Mouse (Mus musculus): ENCODE data around the gene Dram2. TPM values are rescaled to one million over a fixed set of nuclear protein-coding genes. Genes with fewer than 3 reads are reported as not detected.

The Dram2 gene
- total and polyA plus RNA-seq, 2 experiments from 2014 or later: 50.0 to 78.4 TPM

GRCm38 (mm10) chr3:106528032-106528431 is 19.6 kb upstream of the Dram2 start:
- no peak overlapping the region for H3K4me2 ChIP-seq (ENCODE audit: low read depth)
- H3K9ac ChIP-seq: no peak overlapping the region
- H3K4me1 ChIP-seq (ENCODE audit: insufficient read depth): no peaks in the 10 kb centered on the region
- no peaks in the 10 kb centered on the region for H3K36me3 ChIP-seq (ENCODE audit: insufficient read depth)
- ATAC-seq: no peak
- 91% methylated on average over 2 of the region's 2 CpGs for WGBS
- no peaks in the 10 kb centered on the region for H3K27me3 ChIP-seq (ENCODE audit: insufficient read depth, low read length)
- no peak for TF ChIP-seq CTCF (IDR thresholded peaks at IDR 0.05; ENCODE audit: low read depth)
- no peak overlapping the region for H3K4me3 ChIP-seq (ENCODE audit: low read depth, low read length)
- DNase-seq: no peak
- no peaks in the 10 kb centered on the region for H3K9me3 ChIP-seq (ENCODE audit: low read length)
- no peak overlapping the region for H3K27ac ChIP-seq (ENCODE audit: low read depth, low read length)

DNA sequence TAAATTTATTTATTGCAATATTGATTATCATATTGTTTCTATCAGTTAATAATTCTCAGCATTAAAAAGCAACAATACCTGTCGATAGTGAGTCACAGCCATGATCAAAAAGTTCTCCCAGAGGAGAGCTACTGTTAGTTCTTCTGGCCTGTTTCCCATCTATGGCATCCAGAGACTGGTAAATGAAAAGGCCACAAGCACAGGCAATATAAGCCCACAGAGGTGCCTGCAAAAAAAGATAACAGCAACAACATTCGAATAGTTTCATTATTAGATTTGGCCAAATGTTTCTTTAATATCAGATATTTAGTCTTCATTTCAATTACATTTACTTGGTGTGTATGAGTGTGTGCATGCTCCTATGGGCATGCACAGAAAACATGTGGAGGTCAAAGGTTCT is 14.3 kb upstream of the Dram2 start:
- Histone ChIP-seq H3K9ac (no peak overlapping the region), H3K27me3 (ENCODE audit: insufficient read depth, low read length) (no peaks in the 10 kb centered on the region), H3K4me3 (ENCODE audit: low read depth, low read length) (no peak overlapping the region), H3K9me3 (ENCODE audit: low read length) (no peaks in the 10 kb centered on the region), H3K4me2 (ENCODE audit: low read depth) (no peak overlapping the region), H3K27ac (ENCODE audit: low read depth, low read length) (no peak overlapping the region), H3K36me3 (ENCODE audit: insufficient read depth) (no peaks in the 10 kb centered on the region; the same call in none of the 2 replicates), H3K4me1 (ENCODE audit: insufficient read depth) (no peaks in the 10 kb centered on the region)
- no peak for TF ChIP-seq CTCF (IDR thresholded peaks at IDR 0.05; ENCODE audit: low read depth)
- 97% methylated on average over 2 of the region's 2 CpGs for WGBS
- DNase-seq (no peak), ATAC-seq (no peak)

- no peaks in the 10 kb centered on the region for H3K36me3 ChIP-seq (ENCODE audit: insufficient read depth)
- H3K4me1 ChIP-seq (ENCODE audit: insufficient read depth): peaks cover 6% of the 10 kb centered on the region; the same call in 1 of the 2 replicates
- TF ChIP-seq CTCF (IDR thresholded peaks at IDR 0.05; ENCODE audit: low read depth): no peak
- no peak for ATAC-seq
- no peak overlapping the region for H3K27ac ChIP-seq (ENCODE audit: low read depth, low read length)
- 94% methylated on average over 8 of the region's 8 CpGs for WGBS
- no peaks in the 10 kb centered on the region for H3K9me3 ChIP-seq (ENCODE audit: low read length)
- no peak overlapping the region for H3K4me2 ChIP-seq (ENCODE audit: low read depth)
- DNase-seq: no peak
- no peak overlapping the region for H3K9ac ChIP-seq
- no peak overlapping the region for H3K4me3 ChIP-seq (ENCODE audit: low read depth, low read length)
- H3K27me3 ChIP-seq (ENCODE audit: insufficient read depth, low read length): no peaks in the 10 kb centered on the region
Measured at GRCm38 (mm10) chr3:106544721-106545316, 2.8 kb upstream of the Dram2 start.

DNA sequence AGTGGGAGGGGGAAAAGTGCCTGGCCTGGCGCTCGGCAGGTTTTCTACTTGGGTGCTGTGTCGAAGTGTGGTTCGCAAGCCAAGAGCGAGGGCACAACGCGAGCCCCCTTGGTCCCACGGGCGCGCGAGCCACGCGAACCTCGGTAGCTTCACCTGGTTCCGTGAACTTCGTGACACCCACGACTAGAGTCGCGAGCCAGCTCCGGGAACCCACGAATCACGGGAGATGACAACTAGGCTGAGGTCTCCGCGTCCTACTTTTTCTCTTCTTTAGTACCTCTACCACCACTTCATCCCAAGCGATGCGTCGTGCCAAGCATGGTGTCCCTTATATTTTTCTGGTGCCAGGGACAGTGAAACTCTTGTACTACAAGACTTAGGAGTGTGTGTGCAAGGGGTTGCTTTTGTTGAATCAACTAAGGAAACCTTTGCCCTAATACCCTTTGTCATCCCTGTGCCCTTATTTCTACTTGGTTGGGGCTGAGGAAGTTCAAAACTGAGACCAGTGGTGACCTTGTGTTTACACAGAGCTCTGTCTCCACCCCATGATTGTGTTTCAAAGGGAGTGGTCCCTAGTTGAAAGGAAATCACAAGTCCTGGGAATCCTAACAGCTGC is 434 bp downstream of the Dram2 start:
- no peak for TF ChIP-seq CTCF (IDR thresholded peaks at IDR 0.05; ENCODE audit: low read depth)
- peak overlapping the region; percentile 95 for H3K27ac ChIP-seq (ENCODE audit: low read depth, low read length)
- H3K9me3 ChIP-seq (ENCODE audit: low read length): no peaks in the 10 kb centered on the region
- DNase-seq (no peak), ATAC-seq (no peak)
- 2% methylated on average over 27 of the region's 27 CpGs for WGBS
- H3K27me3 ChIP-seq (ENCODE audit: insufficient read depth, low read length): no peaks in the 10 kb centered on the region
- peak overlapping the region; percentile 83 for H3K9ac ChIP-seq
- H3K4me3 ChIP-seq (ENCODE audit: low read depth, low read length): peak overlapping the region; percentile 82
- peaks cover 7% of the 10 kb centered on the region for H3K36me3 ChIP-seq (ENCODE audit: insufficient read depth)
- H3K4me1 ChIP-seq (ENCODE audit: insufficient read depth): peaks cover 12% of the 10 kb centered on the region; the same call in 1 of the 2 replicates
- H3K4me2 ChIP-seq (ENCODE audit: low read depth): peak overlapping the region; percentile 60

DNA sequence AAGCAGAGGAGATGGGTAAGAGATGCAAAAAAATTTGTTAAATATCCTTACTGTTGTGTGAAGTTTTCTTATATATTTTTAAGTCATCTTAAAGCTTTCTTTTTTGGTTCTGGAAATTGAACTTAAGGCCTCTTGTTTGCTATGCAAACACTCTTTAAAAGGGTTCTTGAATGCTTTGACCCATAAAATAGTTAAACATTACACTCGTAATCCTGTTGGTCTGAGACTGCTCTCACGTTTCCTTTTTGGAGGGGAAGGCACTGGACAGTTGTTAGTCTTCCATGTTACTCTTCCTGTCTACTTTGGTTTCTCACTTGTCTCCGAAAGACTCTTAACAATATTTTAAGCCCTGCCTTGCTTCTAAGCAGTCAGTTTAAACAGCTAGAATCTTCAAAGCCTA is 1.4 kb downstream of the Dram2 start:
- H3K4me1 ChIP-seq (ENCODE audit: insufficient read depth): peaks cover 12% of the 10 kb centered on the region; the same call in 1 of the 2 replicates
- TF ChIP-seq CTCF (IDR thresholded peaks at IDR 0.05; ENCODE audit: low read depth): no peak
- H3K9ac ChIP-seq: no peak overlapping the region
- whole genome bisulfite sequencing: 48% methylated on average over 3 of the region's 3 CpGs
- no peak overlapping the region for H3K27ac ChIP-seq (ENCODE audit: low read depth, low read length)
- no peak for DNase-seq
- no peak for ATAC-seq
- H3K27me3 ChIP-seq (ENCODE audit: insufficient read depth, low read length): no peaks in the 10 kb centered on the region
- peak overlapping the region; percentile 82; the same call in 1 of the 2 replicates for H3K4me3 ChIP-seq (ENCODE audit: low read depth, low read length)
- H3K36me3 ChIP-seq (ENCODE audit: insufficient read depth): peaks cover 15% of the 10 kb centered on the region
- no peaks in the 10 kb centered on the region for H3K9me3 ChIP-seq (ENCODE audit: low read length)
- H3K4me2 ChIP-seq (ENCODE audit: low read depth): peak overlapping the region; percentile 60

DNA sequence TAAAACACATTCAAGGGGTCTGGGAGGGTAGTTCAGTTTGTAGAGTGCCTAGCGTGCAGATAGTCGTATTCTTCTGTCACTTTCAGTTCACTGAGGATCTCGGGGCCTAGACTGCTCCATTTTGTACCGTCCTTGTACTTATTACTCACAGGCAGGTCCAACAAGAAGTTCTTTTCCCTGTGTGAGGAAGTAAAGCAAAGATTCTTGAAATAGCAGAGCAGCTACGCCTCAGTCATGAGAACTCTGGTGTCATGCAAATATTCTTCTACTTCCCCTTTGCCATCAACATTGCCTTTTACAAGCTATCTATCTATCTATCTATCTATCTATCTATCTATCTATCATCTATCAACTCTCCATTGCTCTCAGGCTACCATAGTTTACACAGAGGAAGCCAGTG is 5.8 kb downstream of the Dram2 start:
- Histone ChIP-seq H3K4me2 (ENCODE audit: low read depth) (no peak overlapping the region), H3K9ac (no peak overlapping the region), H3K27ac (ENCODE audit: low read depth, low read length) (no peak overlapping the region), H3K4me3 (ENCODE audit: low read depth, low read length) (no peak overlapping the region), H3K36me3 (ENCODE audit: insufficient read depth) (peaks cover 33% of the 10 kb centered on the region), H3K4me1 (ENCODE audit: insufficient read depth) (peaks cover 12% of the 10 kb centered on the region; the same call in 1 of the 2 replicates), H3K9me3 (ENCODE audit: low read length) (no peaks in the 10 kb centered on the region), H3K27me3 (ENCODE audit: insufficient read depth, low read length) (no peaks in the 10 kb centered on the region)
- ATAC-seq: no peak
- DNase-seq: no peak
- TF ChIP-seq CTCF (IDR thresholded peaks at IDR 0.05; ENCODE audit: low read depth): no peak
- WGBS: 93% methylated on average over 5 of the region's 5 CpGs

GRCm38 (mm10) chr3:106555743-106556250 is 8.2 kb downstream of the Dram2 start:
- no peak overlapping the region for H3K9ac ChIP-seq

More at GRCm38 (mm10) chr3:106555743-106556250, 8.2 kb downstream of the Dram2 start:
- 94% methylated on average over 3 of the region's 3 CpGs for WGBS
- no peaks in the 10 kb centered on the region for H3K4me1 ChIP-seq (ENCODE audit: insufficient read depth)
- TF ChIP-seq CTCF (IDR thresholded peaks at IDR 0.05; ENCODE audit: low read depth): no peak
- no peak overlapping the region for H3K4me3 ChIP-seq (ENCODE audit: low read depth, low read length)
- H3K9me3 ChIP-seq (ENCODE audit: low read length): no peaks in the 10 kb centered on the region
- H3K27me3 ChIP-seq (ENCODE audit: insufficient read depth, low read length): no peaks in the 10 kb centered on the region
- ATAC-seq: no peak
- DNase-seq: no peak
- H3K36me3 ChIP-seq (ENCODE audit: insufficient read depth): peaks cover 35% of the 10 kb centered on the region
- H3K27ac ChIP-seq (ENCODE audit: low read depth, low read length): no peak overlapping the region
- no peak overlapping the region for H3K4me2 ChIP-seq (ENCODE audit: low read depth)

Measured in forebrain, postnatal 0 days (tissue).